Mouse (Mus musculus): Measurements from ENCODE around the gene Cenpv. TPM values are rescaled to one million over a fixed set of nuclear protein-coding genes. Genes with fewer than 3 reads are reported as not detected.
"Not testable (repeated sequence)": the region's sequence is repeated elsewhere in the genome, so short reads cannot be mapped to it uniquely, and the experiment has no call there.

Cenpv gene
- polyA plus RNA-seq, 1 experiment, result 6.2 TPM

DNA sequence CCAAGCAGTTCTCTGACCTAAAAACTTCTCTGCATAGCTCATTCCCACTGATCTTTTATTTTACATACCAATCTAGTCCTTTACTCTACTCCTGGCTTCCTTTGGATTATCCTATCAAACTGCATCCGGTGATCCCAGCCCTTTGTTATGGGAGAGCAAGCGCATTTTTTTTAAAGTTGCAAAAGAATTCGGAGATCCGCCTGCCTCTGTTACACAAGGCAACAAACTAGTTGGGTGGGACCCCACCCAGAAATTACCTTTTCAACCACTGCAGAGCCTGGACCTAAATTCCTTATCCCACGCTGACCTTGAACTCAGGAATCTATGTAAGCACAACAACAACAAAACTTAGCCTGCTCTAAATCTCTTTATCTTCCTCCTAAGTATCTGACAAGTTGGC is 28.1 kb downstream of the Cenpv start:
- TF ChIP-seq POLR2A (IDR thresholded peaks at IDR 0.05; ENCODE audit: borderline replicate concordance, low read depth, low read length), result no peak
- no peak for TF ChIP-seq CTCF (IDR thresholded peaks at IDR 0.05; ENCODE audit: low read depth, low read length)
- Histone ChIP-seq H3K4me3 (ENCODE audit: insufficient read depth, low read length) (no peak overlapping the region), H3K4me1 (ENCODE audit: control insufficient read depth, insufficient read depth, low read length) (no peaks in the 10 kb centered on the region), H3K27ac (ENCODE audit: insufficient read depth, low read depth, low read length) (no peak overlapping the region)

DNA sequence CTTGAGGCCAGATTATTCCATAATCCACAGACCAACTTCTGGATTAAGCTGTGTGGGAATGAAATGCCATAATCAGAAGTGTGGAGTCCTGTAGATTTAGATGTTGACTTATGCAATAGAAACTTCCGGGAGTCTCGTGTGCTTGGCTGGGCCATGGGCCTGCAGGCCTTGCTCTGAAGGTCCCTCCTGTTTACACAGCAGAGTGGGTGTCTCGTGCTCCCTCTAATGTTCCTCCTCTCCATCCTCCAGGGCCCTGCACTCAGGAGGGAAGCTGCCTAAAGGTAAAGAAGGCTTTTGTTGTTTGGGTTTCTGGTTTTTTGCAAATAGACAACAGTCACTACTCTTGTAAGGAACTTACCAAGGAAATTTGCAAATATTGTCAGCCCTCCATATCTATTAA is 29.5 kb downstream of the Cenpv start:
- Histone ChIP-seq H3K4me1 (ENCODE audit: control insufficient read depth, insufficient read depth, low read length) (no peaks in the 10 kb centered on the region), H3K27ac (ENCODE audit: insufficient read depth, low read depth, low read length) (no peak overlapping the region), H3K4me3 (ENCODE audit: insufficient read depth, low read length) (no peak overlapping the region)
- no peak for TF ChIP-seq POLR2A (IDR thresholded peaks at IDR 0.05; ENCODE audit: borderline replicate concordance, low read depth, low read length)
- TF ChIP-seq CTCF (IDR thresholded peaks at IDR 0.05; ENCODE audit: low read depth, low read length), result no peak

DNA sequence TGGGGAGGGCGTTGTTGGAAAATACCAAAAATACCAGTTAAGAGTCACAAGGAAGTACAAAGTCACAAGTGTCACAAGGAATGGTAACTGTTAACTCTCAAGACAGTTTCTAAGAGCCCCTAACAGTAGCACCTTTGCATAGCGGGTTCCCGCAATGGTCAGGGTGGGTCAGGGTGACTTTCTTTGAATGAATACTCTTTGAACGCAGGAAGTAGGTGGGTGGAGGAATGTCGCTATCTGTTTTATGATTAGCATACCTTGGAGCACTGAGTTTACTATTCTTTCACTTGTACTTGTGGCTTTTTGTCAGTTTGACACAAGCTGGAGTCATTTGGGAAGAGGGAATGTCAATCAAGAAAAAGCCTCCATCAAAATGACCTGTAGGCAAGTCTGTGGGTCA is 30.2 kb downstream of the Cenpv start:
- not testable (repeated sequence) for H3K27ac ChIP-seq (ENCODE audit: insufficient read depth, low read depth, low read length); H3K4me1 ChIP-seq (ENCODE audit: control insufficient read depth, insufficient read depth, low read length); H3K4me3 ChIP-seq (ENCODE audit: insufficient read depth, low read length)

DNA sequence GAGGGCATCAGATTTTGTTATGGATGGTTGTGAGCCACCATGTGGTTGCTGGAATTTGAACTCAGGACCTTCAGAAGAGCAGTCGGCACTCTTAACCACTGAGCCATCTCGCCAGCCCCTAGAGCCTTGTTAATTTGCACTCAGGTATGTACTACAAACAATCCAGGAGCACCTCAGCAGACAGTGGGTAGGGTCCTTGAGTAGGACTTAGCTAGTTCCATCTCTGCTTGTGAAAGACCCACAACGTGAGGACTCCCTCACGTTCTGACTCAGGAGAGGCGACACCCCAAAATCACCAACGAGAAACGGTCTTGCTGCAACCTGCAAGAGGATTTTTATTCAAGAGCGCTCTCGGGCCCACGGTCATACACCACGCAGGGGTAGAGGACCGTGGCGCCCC is 30.7 kb downstream of the Cenpv start:
- H3K27ac ChIP-seq (ENCODE audit: insufficient read depth, low read depth, low read length); H3K4me3 ChIP-seq (ENCODE audit: insufficient read depth, low read length): not testable (repeated sequence)

DNA sequence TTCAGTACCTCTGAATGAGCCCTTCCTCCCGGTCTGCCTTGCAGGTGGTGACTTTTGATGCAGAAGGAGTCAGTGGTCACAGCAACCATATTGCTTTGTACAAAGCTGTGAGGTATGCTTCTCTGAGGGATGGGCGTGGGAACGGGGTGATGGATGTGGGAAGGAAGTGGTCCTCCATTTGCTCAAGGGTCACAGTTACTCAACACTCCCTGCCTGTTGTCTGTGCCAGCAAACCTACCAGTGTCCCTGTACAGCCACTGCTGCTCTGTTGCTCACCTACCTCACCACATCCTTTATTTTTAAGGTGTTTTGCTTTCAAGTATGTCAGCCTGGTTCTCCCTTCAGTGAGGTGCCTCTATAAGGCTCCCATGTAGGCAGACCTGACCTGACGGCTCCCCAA is 31.4 kb downstream of the Cenpv start:
- H3K27ac ChIP-seq (ENCODE audit: insufficient read depth, low read depth, low read length), result no peak overlapping the region
- H3K4me1 ChIP-seq (ENCODE audit: control insufficient read depth, insufficient read depth, low read length), result no peaks in the 10 kb centered on the region
- TF ChIP-seq CTCF (IDR thresholded peaks at IDR 0.05; ENCODE audit: low read depth, low read length) (no peak), POLR2A (IDR thresholded peaks at IDR 0.05; ENCODE audit: borderline replicate concordance, low read depth, low read length) (no peak)
- no peak overlapping the region for H3K4me3 ChIP-seq (ENCODE audit: insufficient read depth, low read length)

More for the DNA sequence above, 30.7 kb downstream of the Cenpv start:
- not testable (repeated sequence) for H3K4me1 ChIP-seq (ENCODE audit: control insufficient read depth, insufficient read depth, low read length)

DNA sequence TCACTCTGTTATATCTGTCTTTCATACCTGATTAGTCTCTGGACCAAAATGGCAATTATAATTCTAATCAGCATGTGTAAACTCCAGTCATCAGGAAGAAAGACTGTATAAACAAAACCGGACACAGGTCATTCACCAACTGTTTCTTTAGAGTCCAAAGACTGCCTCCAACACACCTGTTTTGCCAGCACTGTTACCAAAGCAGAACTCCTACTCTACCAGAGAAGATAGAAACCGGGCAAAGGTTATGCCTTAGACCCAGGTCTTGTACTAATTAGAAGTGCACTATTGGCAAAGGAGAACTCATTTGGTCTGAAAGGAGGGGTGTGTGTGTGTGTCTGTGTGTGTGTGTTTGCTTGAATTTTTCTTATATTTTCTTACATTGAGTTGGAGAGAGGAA is 38.5 kb downstream of the Cenpv start:
- TF ChIP-seq POLR2A (IDR thresholded peaks at IDR 0.05; ENCODE audit: borderline replicate concordance, low read depth, low read length), result no peak
- Histone ChIP-seq H3K27ac (ENCODE audit: insufficient read depth, low read depth, low read length) (no peak overlapping the region), H3K4me3 (ENCODE audit: insufficient read depth, low read length) (no peak overlapping the region), H3K4me1 (ENCODE audit: control insufficient read depth, insufficient read depth, low read length) (peaks cover 2% of the 10 kb centered on the region)

DNA sequence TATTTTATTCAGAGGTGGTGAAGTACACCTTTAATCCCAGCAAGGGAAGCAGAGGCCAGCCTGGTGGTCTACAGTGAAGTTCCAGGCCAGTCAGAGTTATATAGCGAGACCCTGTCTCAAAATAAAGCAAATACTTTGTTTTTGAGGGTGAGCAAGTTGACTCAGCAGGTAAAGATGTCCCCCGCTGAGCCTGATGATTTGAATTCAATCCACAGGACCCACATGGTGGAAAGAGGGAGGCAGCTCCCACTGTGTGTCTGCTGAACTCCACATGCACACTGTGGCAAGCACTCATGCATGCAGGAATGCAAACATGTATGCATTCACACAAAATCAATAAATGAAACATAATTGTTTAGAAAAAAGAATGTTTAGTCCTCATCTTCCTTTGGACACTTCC is 40.3 kb downstream of the Cenpv start:
- Histone ChIP-seq H3K4me1 (ENCODE audit: control insufficient read depth, insufficient read depth, low read length) (peaks cover 14% of the 10 kb centered on the region), H3K4me3 (ENCODE audit: insufficient read depth, low read length) (no peak overlapping the region)
- no peak for TF ChIP-seq CTCF (IDR thresholded peaks at IDR 0.05; ENCODE audit: low read depth, low read length)
- no peak for TF ChIP-seq POLR2A (IDR thresholded peaks at IDR 0.05; ENCODE audit: borderline replicate concordance, low read depth, low read length)

DNA sequence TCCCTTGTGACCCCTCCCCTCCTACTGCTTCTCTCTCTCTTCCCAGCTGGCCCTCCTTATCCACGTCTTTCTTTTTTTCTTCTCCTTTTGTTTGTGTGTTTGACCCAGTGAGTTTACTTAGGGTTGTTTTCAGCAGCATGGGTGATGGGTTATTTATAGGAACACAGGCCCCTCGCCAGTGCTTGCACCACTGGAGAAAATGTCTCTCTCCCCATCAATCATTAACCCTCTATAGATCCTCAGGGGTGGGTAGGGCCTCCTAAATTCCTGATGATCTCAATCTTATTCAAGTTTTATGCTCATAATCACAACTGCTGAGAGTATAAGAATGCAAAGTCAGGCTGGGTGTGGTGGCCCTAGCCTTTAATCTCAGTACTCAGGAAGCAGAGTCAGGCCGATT is 41.9 kb downstream of the Cenpv start:
- no peak for TF ChIP-seq CTCF (IDR thresholded peaks at IDR 0.05; ENCODE audit: low read depth, low read length)
- TF ChIP-seq POLR2A (IDR thresholded peaks at IDR 0.05; ENCODE audit: borderline replicate concordance, low read depth, low read length), result no peak
- no peak overlapping the region for H3K27ac ChIP-seq (ENCODE audit: insufficient read depth, low read depth, low read length)
- H3K4me3 ChIP-seq (ENCODE audit: insufficient read depth, low read length), result no peak overlapping the region
- peaks cover 14% of the 10 kb centered on the region for H3K4me1 ChIP-seq (ENCODE audit: control insufficient read depth, insufficient read depth, low read length)

More for the DNA sequence above, 40.3 kb downstream of the Cenpv start:
- H3K27ac ChIP-seq (ENCODE audit: insufficient read depth, low read depth, low read length), result no peak overlapping the region

DNA sequence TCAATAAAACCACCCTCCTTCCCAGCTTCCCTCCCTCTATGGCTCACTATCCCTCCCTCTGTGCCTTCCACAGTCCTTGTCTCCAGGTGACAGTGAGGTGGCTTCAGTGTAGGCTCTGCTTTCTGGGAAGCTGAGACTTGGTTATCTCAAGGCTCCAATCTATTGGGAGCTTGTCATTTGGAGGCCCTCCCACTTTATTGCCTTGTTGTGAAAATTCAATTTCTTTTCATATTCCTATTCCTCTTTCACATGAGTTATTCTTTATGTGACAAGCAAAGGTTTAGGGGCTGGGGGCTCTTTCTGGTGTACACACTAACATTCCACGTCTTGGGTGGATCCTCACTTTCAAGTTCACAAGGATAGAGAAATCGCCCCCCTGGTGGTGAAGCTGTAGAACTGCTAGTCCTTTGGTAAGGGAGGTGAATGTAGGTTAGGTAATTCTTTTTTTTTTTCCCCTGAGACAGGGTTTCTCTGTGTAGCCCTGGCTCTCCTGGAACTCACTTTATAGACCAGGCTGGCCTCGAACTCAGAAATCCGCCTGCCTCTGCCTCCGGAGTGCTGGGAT is 42.8 kb downstream of the Cenpv start:
- H3K4me1 ChIP-seq (ENCODE audit: control insufficient read depth, insufficient read depth, low read length), result peaks cover 14% of the 10 kb centered on the region
- TF ChIP-seq CTCF (IDR thresholded peaks at IDR 0.05; ENCODE audit: low read depth, low read length) (no peak), POLR2A (IDR thresholded peaks at IDR 0.05; ENCODE audit: borderline replicate concordance, low read depth, low read length) (no peak)
- no peak overlapping the region for H3K4me3 ChIP-seq (ENCODE audit: insufficient read depth, low read length)
- no peak overlapping the region for H3K27ac ChIP-seq (ENCODE audit: insufficient read depth, low read depth, low read length)

DNA sequence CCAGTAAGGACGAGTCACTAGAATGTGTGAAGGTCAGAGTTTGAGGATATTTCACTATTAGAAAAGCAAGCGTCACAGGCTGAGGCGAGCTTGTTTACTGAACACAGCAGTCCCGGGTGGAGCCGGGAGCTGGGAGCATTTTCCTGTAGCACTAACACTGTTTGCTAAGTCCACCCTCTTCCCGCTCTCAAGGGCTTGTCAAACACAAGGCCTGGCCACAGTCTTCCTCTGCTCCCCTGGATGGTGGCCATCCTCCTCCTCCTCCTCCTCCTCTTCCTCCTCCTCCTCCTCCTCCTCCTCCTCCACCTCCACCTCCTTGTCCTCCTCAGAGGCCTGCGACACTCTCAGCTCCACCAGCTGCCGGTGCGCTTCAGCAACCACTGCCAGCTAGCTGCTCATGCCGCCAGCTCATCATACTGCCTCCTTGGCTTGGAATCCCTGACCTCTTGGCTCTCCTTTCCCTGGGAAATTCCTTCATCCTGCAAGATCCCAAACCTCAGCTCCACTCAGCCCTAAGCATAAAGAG is 43.7 kb downstream of the Cenpv start:
- peaks cover 14% of the 10 kb centered on the region for H3K4me1 ChIP-seq (ENCODE audit: control insufficient read depth, insufficient read depth, low read length)
- no peak overlapping the region for H3K4me3 ChIP-seq (ENCODE audit: insufficient read depth, low read length)
- no peak overlapping the region for H3K27ac ChIP-seq (ENCODE audit: insufficient read depth, low read depth, low read length)

DNA sequence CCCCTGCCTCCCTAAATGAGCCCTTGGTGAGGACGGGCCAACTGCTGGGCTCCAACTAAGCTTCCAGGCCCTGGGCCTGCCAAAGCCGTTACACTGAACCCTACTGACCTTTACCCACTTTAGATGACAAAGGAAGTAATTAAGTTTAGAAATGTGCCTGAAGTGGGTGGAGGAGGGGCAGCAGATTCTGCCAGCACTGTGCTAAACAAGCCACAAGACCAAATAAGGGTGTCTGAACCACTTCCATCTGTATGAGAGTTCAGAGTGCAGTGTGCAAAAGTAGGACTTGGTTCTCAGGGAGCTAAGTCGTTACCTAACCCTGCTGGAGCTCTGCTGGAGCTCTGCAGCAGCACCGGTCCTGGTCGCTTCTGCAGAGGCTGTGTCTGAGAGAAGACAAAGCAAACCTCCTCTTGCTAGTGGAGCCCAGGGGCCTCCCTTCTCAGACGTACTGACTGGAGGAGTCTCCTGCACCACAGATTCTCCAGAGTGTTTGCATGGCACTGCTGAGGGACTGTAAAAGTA is 44.2 kb downstream of the Cenpv start:
- peaks cover 14% of the 10 kb centered on the region for H3K4me1 ChIP-seq (ENCODE audit: control insufficient read depth, insufficient read depth, low read length)
- H3K27ac ChIP-seq (ENCODE audit: insufficient read depth, low read depth, low read length), result no peak overlapping the region
- H3K4me3 ChIP-seq (ENCODE audit: insufficient read depth, low read length), result no peak overlapping the region
- TF ChIP-seq CTCF (IDR thresholded peaks at IDR 0.05; ENCODE audit: low read depth, low read length) (no peak), POLR2A (IDR thresholded peaks at IDR 0.05; ENCODE audit: borderline replicate concordance, low read depth, low read length) (no peak)

More for the DNA sequence above, 43.7 kb downstream of the Cenpv start:
- TF ChIP-seq POLR2A (IDR thresholded peaks at IDR 0.05; ENCODE audit: borderline replicate concordance, low read depth, low read length), result no peak
- TF ChIP-seq CTCF (IDR thresholded peaks at IDR 0.05; ENCODE audit: low read depth, low read length), result no peak

Data from bone marrow macrophage, adult 2 months (primary cell).